Mouse (Mus musculus) central nervous system, embryonic 11.5 days (tissue): ENCODE measurements around the gene Lrrc7. TPM values are rescaled to one million over a fixed set of nuclear protein-coding genes. Genes with fewer than 3 reads are reported as not detected.

Source experiments
- polyA plus RNA-seq: library from polyadenylated mRNA; depleted of rRNA; stranded (reverse); fragments of >200 nt; gene quantifications from 2 replicates; pipeline ENCODE4 v1.2.3, GENCODE M21; 2012; rRNA removed

Lrrc7 gene
- 0.58 and 1.1 TPM in 2 replicates for polyA plus RNA-seq

DNA sequence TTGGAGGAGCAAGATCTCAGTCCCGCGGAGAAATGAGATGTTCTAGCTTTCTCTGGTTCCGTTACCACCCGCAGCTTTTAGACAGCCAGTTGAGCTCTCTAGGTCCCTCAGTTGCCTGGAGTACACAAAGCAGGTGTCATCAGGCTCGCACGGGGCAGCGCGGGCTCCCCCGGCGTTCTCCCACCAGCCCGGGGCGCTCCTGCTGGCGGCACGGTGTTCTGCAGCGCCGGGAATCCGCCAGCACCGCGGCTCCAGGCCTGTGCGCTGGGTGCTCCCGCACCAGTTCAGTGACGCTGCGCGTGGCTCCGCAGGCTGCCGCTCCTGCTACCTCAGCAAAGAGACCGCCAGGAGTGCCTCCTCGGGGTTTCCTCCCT is at the start of gene Lrrc7:
TSS of gene Lrrc7 (minus strand) at position 235 of the 374 bp plus-strand sequence.

DNA sequence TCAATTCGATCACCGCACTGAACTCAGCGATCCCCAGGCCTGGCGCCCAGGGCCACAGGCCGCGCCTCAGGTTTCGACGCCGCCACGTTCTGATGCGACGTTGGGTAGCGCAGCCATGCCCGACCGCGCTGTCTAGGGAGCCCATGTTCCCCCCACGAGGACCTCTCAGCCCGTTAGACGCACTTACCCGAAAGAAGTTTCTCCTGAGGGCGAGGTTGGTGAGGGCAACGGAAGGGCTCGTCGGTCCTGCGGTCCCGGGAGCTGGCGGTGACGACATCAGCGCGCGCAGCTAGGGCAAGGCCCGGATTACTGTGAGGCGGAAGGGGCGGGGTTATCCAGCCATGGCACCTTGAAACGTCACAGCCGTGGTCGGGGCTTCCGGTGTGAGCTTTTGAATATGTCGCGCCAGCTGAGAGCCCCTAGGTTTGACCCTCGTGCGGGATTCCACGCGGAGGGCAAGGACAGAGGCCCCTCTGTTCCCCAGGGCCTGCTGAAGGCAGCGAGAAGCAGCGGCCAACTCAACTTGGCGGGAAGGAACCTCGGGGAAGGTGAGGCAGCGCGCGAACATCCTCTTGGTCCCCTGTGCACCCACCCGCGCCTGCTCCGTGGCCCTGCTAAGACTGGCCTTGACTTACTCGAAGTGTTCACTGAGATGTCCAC is 525.6 kb downstream of the Lrrc7 start, which contains the start of the genes Srsf11 and Lrrc40:
TSS of gene Srsf11 (minus strand) at position 311 of the 660 bp plus-strand sequence.
TSS of gene Lrrc40 (plus strand) at position 334 of the 660 bp plus-strand sequence.

